In the genomic region with DNA sequence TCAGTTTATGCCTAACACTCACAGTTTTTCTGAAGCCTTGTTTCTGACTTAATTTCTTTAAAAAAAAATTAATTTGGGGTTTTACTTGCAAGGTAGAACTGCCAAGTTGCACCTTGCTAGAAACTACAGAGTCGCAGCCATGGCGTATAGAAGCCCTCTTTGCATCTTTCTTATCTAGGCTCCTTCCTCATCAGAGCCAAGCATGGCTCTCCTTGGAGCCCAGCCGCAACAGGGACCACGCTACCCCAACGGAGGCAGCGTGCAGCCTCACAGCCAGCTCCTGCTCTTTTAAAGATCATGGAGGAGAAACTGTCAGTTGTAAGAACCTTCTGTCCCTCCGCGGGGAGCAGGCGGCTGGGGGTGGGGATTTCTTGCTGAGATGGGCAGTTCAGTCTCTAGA, we compare ENCODE assay signal across 32 mouse cellular contexts. TPM values are rescaled to one million over a fixed set of nuclear protein-coding genes. Genes with fewer than 3 reads are reported as not detected.
DNase-seq lines count a peak whose midpoint lies in the region; ATAC-seq and TF ChIP-seq lines count a peak whose summit lies in the region.
"Had no signal": no experiment of that assay in that cellular context is flagged by ENCODE, and none has a peak within 500 bp of the region (broad histone marks: within the 10 kb centered on the region; RNA-seq: fewer than 3 reads in every experiment).

No protein-coding gene starts in this region.

- no peak overlapping the region for H3K9ac ChIP-seq in forebrain, embryonic 13.5 days
- no peak overlapping the region for H3K9ac ChIP-seq in heart, embryonic 12.5 days
- H3K9ac ChIP-seq in ES-Bruce4 (ENCODE audit: low read depth, poor library complexity, severe bottlenecking), result no peak overlapping the region
- no peak overlapping the region for H3K9ac ChIP-seq in forebrain, embryonic 16.5 days (replicated peaks; ENCODE audit: low read depth, low read length)
- H3K9ac ChIP-seq: kidney, embryonic 15.5 days; liver, embryonic 14.5 days; midbrain, embryonic 15.5 days; neural tube, embryonic 15.5 days had no signal

- no peak for TF ChIP-seq CTCF in ES-Bruce4 (IDR thresholded peaks at IDR 0.05; ENCODE audit: low read depth, low read length)

- ATAC-seq in forebrain, embryonic 13.5 days, result peak; percentile 59; the same call in 1 of the 2 replicates
- ATAC-seq in heart, embryonic 12.5 days (ENCODE audit: insufficient number of reproducible peaks, low FRiP score), result no peak
- peak; percentile 61 for ATAC-seq in forebrain, embryonic 16.5 days
- ATAC-seq: hindbrain, embryonic 16.5 days; midbrain, embryonic 15.5 days had no signal

- no peaks in the 10 kb centered on the region for H3K36me3 ChIP-seq in forebrain, embryonic 13.5 days (ENCODE audit: poor library complexity, severe bottlenecking)
- no peaks in the 10 kb centered on the region for H3K36me3 ChIP-seq in forebrain, embryonic 10.5 days (replicated peaks)
- no peaks in the 10 kb centered on the region for H3K36me3 ChIP-seq in heart, embryonic 12.5 days
- H3K36me3 ChIP-seq in ES-Bruce4 (ENCODE audit: control insufficient read depth, insufficient read depth, low read length, poor library complexity, severe bottlenecking), result no peaks in the 10 kb centered on the region
- H3K36me3 ChIP-seq in forebrain, embryonic 16.5 days (ENCODE audit: control insufficient read depth, insufficient read depth), result no peaks in the 10 kb centered on the region
- H3K36me3 ChIP-seq: heart, embryonic 10.5 days; kidney, embryonic 15.5 days; midbrain, embryonic 10.5 days; midbrain, embryonic 15.5 days had no signal

- H3K27ac ChIP-seq in forebrain, embryonic 13.5 days, result no peak overlapping the region
- no peak overlapping the region for H3K27ac ChIP-seq in forebrain, embryonic 10.5 days
- H3K27ac ChIP-seq in heart, embryonic 12.5 days (ENCODE audit: poor library complexity, severe bottlenecking), result no peak overlapping the region
- H3K27ac ChIP-seq in ES-Bruce4 (ENCODE audit: insufficient read depth, low read length), result no peak overlapping the region
- H3K27ac ChIP-seq in forebrain, embryonic 16.5 days (ENCODE audit: low read length), result peak overlapping the region; percentile 35; the same call in 1 of the 2 replicates
- H3K27ac ChIP-seq: heart, embryonic 10.5 days; kidney, embryonic 15.5 days; liver, embryonic 14.5 days; midbrain, embryonic 10.5 days; midbrain, embryonic 15.5 days; neural tube, embryonic 15.5 days; stomach, postnatal 0 days had no signal

- H3K4me2 ChIP-seq in forebrain, embryonic 13.5 days, result no peak overlapping the region
- peak overlapping the region; percentile 28 for H3K4me2 ChIP-seq in heart, embryonic 12.5 days
- no peak overlapping the region for H3K4me2 ChIP-seq in forebrain, embryonic 16.5 days (ENCODE audit: low read length)
- H3K4me2 ChIP-seq: kidney, embryonic 15.5 days; midbrain, embryonic 15.5 days; neural tube, embryonic 15.5 days had no signal

- H3K4me3 ChIP-seq in forebrain, embryonic 13.5 days, result no peak overlapping the region
- no peak overlapping the region for H3K4me3 ChIP-seq in forebrain, embryonic 10.5 days
- no peak overlapping the region for H3K4me3 ChIP-seq in heart, embryonic 12.5 days
- peak overlapping the region; percentile 29; the same call in 1 of the 2 replicates for H3K4me3 ChIP-seq in ES-Bruce4 (ENCODE audit: low read depth, low read length)
- H3K4me3 ChIP-seq in forebrain, embryonic 16.5 days (replicated peaks; ENCODE audit: low read length), result no peak overlapping the region
- H3K4me3 ChIP-seq: heart, embryonic 10.5 days; kidney, embryonic 15.5 days; midbrain, embryonic 10.5 days; midbrain, embryonic 15.5 days; neural tube, embryonic 15.5 days had no signal

- no peaks in the 10 kb centered on the region for H3K9me3 ChIP-seq in forebrain, embryonic 13.5 days (replicated peaks)
- no peaks in the 10 kb centered on the region for H3K9me3 ChIP-seq in forebrain, embryonic 10.5 days
- no peaks in the 10 kb centered on the region for H3K9me3 ChIP-seq in heart, embryonic 12.5 days (replicated peaks)
- H3K9me3 ChIP-seq in ES-Bruce4 (replicated peaks; ENCODE audit: control insufficient read depth, insufficient read depth, low read length, poor library complexity, severe bottlenecking), result no peaks in the 10 kb centered on the region
- no peaks in the 10 kb centered on the region for H3K9me3 ChIP-seq in forebrain, embryonic 16.5 days (ENCODE audit: control insufficient read depth, low read length)
- H3K9me3 ChIP-seq: heart, embryonic 10.5 days; kidney, embryonic 15.5 days; midbrain, embryonic 10.5 days; midbrain, embryonic 15.5 days; neural tube, embryonic 15.5 days had no signal

- TF ChIP-seq EP300 in ES-Bruce4 (IDR thresholded peaks at IDR 0.05; ENCODE audit: insufficient read depth, low read depth, low read length), result no peak

- whole genome bisulfite sequencing in forebrain, embryonic 13.5 days, result 32% methylated on average over 9 of the region's 9 CpGs
- WGBS in forebrain, embryonic 10.5 days, result 25% methylated on average over 9 of the region's 9 CpGs
- 13% methylated on average over 9 of the region's 9 CpGs for WGBS in heart, embryonic 12.5 days
- 36% methylated on average over 9 of the region's 9 CpGs for WGBS in forebrain, embryonic 16.5 days

- H3K27me3 ChIP-seq in forebrain, embryonic 13.5 days, result peaks cover 72% of the 10 kb centered on the region
- H3K27me3 ChIP-seq in forebrain, embryonic 10.5 days (ENCODE audit: poor library complexity, severe bottlenecking), result peaks cover 97% of the 10 kb centered on the region
- H3K27me3 ChIP-seq in heart, embryonic 12.5 days (replicated peaks), result 0 out of 2 replicates have a peak, but pooled peaks cover 7% of the 10 kb centered on the region
- peaks cover 2% of the 10 kb centered on the region; the same call in 1 of the 2 replicates for H3K27me3 ChIP-seq in ES-Bruce4 (ENCODE audit: control insufficient read depth, insufficient read depth, low read length, poor library complexity, severe bottlenecking)
- 0 out of 2 replicates have a peak, but pooled peaks cover 2% of the 10 kb centered on the region for H3K27me3 ChIP-seq in forebrain, embryonic 16.5 days (replicated peaks; ENCODE audit: control insufficient read depth, insufficient read depth, low read length)

- H3K4me1 ChIP-seq in forebrain, embryonic 13.5 days, result peaks cover 31% of the 10 kb centered on the region
- H3K4me1 ChIP-seq in forebrain, embryonic 10.5 days, result peaks cover 38% of the 10 kb centered on the region
- no peaks in the 10 kb centered on the region; the same call in 1 of the 2 replicates for H3K4me1 ChIP-seq in heart, embryonic 12.5 days (replicated peaks)
- no peaks in the 10 kb centered on the region for H3K4me1 ChIP-seq in ES-Bruce4 (ENCODE audit: control insufficient read depth, insufficient read depth, low read length)
- H3K4me1 ChIP-seq in forebrain, embryonic 16.5 days (replicated peaks; ENCODE audit: control insufficient read depth, insufficient read depth, low read length), result peaks cover 5% of the 10 kb centered on the region; the same call in 1 of the 2 replicates
- H3K4me1 ChIP-seq: kidney, embryonic 15.5 days had no signal

- DNase-seq in forebrain, embryonic 10.5 days (ENCODE audit: extremely low spot score, low spot score), result no peak
- DNase-seq in heart, adult 9 months (ENCODE audit: low spot score in 2 of 2), result no peak
- DNase-seq in kidney, postnatal 36 days, result no peak
- DNase-seq: adrenal gland, postnatal 36 days; cerebellum, adult 2 months; gastrocnemius, postnatal 10 days; heart, postnatal 10 days; kidney, adult 18-20 months; kidney, postnatal 25 days; layer of hippocampus, postnatal 36 days; liver; lung, adult 2 months; lung, postnatal 10 days; right cerebral cortex, postnatal 4 days; thymus, adult 18-20 months; thymus, postnatal 25 days had no signal

- TF ChIP-seq POLR2A in ES-Bruce4 (IDR thresholded peaks at IDR 0.05; ENCODE audit: insufficient read depth, low read length), result no peak

RNA-seq across cellular contexts. Expression of a gene that starts 29.9 kb away (rescaled TPM):
- 56.3 and 65.2 TPM in 2 replicates for polyA plus RNA-seq in forebrain, embryonic 13.5 days (2015; fragmentation: Nextera tagmentation; extraction: Ambion mirVana)
- polyA plus RNA-seq in forebrain, embryonic 10.5 days (2016; fragmentation: Nextera tagmentation; extraction: Ambion mirVana), result 31.3 and 35.2 TPM in 2 replicates
- polyA plus RNA-seq in heart, embryonic 12.5 days (2016; fragmentation: Nextera tagmentation; extraction: Ambion mirVana), result 0.18 TPM in 1 of 2 replicates, not detected in the other
- not detected in 2 replicates for polyA plus RNA-seq in ES-Bruce4 (2011; ENCODE audit: insufficient read depth, insufficient read length, low read depth, missing spikeins)
- polyA plus RNA-seq in forebrain, embryonic 16.5 days (2015; fragmentation: Nextera tagmentation; extraction: Ambion mirVana), result 85.1 and 93.0 TPM in 2 replicates
- polyA plus RNA-seq: cerebellum, adult 2 months; heart, embryonic 10.5 days; hindbrain, embryonic 11.5 days; intestine, embryonic 14.5 days; kidney, embryonic 15.5 days; limb, embryonic 11.5 days; liver, embryonic 14.5 days; lung, adult 2 months; neural tube, embryonic 15.5 days; spleen, adult 2 months; stomach, postnatal 0 days had no signal

Comparison
In these comparisons a context has a peak if more than half of its experiments do, and no peak if none do; other contexts are left out.
1. RNA of a gene that starts 29.9 kb away (polyA plus RNA-seq): 85.1 to 93.0 TPM in forebrain, embryonic 16.5 days, 56.3 to 65.2 TPM in forebrain, embryonic 13.5 days and 31.3 to 35.2 TPM in forebrain, embryonic 10.5 days; 0.18 TPM in heart, embryonic 12.5 days and not detected in ES-Bruce4; every median in the first group is over 10 times any median in the second.